Mouse (Mus musculus): ENCODE data around the gene Myh1. TPM values are rescaled to one million over a fixed set of nuclear protein-coding genes. Genes with fewer than 3 reads are reported as not detected.

Myh1 gene
- 0.23 and 0.30 TPM in 2 replicates for total RNA-seq (2021)
- long read RNA-seq, experiment 1: 0 reads
- long read RNA-seq, experiment 2: 0 reads

- DNase-seq: no peak
These were observed at the start of gene Myh1 for GRCm38 (mm10) chr11:67199752-67200151. Gene Myh1, plus strand, starts transcription at chr11:67200052.

- DNase-seq: no peak
These were observed 49.6 kb upstream of the Myh1 start for GRCm38 (mm10) chr11:67150237-67150636.

- DNase-seq: no peak
These were observed 48.7 kb upstream of the Myh1 start for GRCm38 (mm10) chr11:67151159-67151558.

GRCm38 (mm10) chr11:67151651-67152630 is 47.9 kb upstream of the Myh1 start:
- peak; percentile 39 for DNase-seq

- peak; percentile 11 for DNase-seq
These were observed 46.7 kb upstream of the Myh1 start for GRCm38 (mm10) chr11:67153123-67153522.

GRCm38 (mm10) chr11:67153843-67154242 is 46.0 kb upstream of the Myh1 start:
- no peak for DNase-seq

GRCm38 (mm10) chr11:67155650-67156049 is 44.2 kb upstream of the Myh1 start:
- DNase-seq: no peak

- no peak for DNase-seq
These were observed 39.7 kb upstream of the Myh1 start for GRCm38 (mm10) chr11:67160131-67160530.

GRCm38 (mm10) chr11:67163701-67164100 is 36.2 kb upstream of the Myh1 start:
- DNase-seq: no peak

GRCm38 (mm10) chr11:67164851-67165250 is 35.0 kb upstream of the Myh1 start:
- DNase-seq: no peak

GRCm38 (mm10) chr11:67169301-67169700 is 30.6 kb upstream of the Myh1 start:
- peak; percentile 17 for DNase-seq

GRCm38 (mm10) chr11:67170727-67171126 is 29.1 kb upstream of the Myh1 start, which contains the start of gene Myh2:
Gene Myh2, plus strand, starts transcription at chr11:67171027.
- no peak for DNase-seq

- DNase-seq: no peak
These were observed 27.4 kb upstream of the Myh1 start for GRCm38 (mm10) chr11:67172439-67172838.

- DNase-seq: no peak
These were observed 23.5 kb upstream of the Myh1 start for GRCm38 (mm10) chr11:67176376-67176775.

- no peak for DNase-seq
These were observed 9.5 kb upstream of the Myh1 start for GRCm38 (mm10) chr11:67190316-67190715.

- no peak for DNase-seq
These were observed 9.0 kb upstream of the Myh1 start for GRCm38 (mm10) chr11:67190814-67191213.

GRCm38 (mm10) chr11:67191496-67191895 is 8.4 kb upstream of the Myh1 start:
- no peak for DNase-seq

GRCm38 (mm10) chr11:67199321-67199720 is 531 bp upstream of the Myh1 start:
- DNase-seq: no peak

GRCm38 (mm10) chr11:67204766-67205165 is 4.9 kb downstream of the Myh1 start:
- peak; percentile 14 for DNase-seq

GRCm38 (mm10) chr11:67221803-67222202 is 22.0 kb downstream of the Myh1 start:
- no peak for DNase-seq

GRCm38 (mm10) chr11:67224466-67224865 is 24.6 kb downstream of the Myh1 start:
- DNase-seq: no peak

GRCm38 (mm10) chr11:67228731-67229130 is 28.9 kb downstream of the Myh1 start:
- no peak for DNase-seq

- DNase-seq: no peak
These were observed 29.3 kb downstream of the Myh1 start for GRCm38 (mm10) chr11:67229166-67229565.

- peak; percentile 59 for DNase-seq
These were observed 30.1 kb downstream of the Myh1 start for GRCm38 (mm10) chr11:67229946-67230345.
